Mouse (Mus musculus) hindbrain, embryonic 16.5 days (tissue): Measurements from ENCODE around the gene Adamts5. TPM values are rescaled to one million over a fixed set of nuclear protein-coding genes. Genes with fewer than 3 reads are reported as not detected.

Experiments
- polyA plus RNA-seq: library from polyadenylated mRNA; unstranded; fragments of >200 nt; fragmentation: Nextera tagmentation; extraction: Ambion mirVana; gene quantifications from 2 replicates; pipeline ENCODE4 v1.2.1, GENCODE M21; 2015

Adamts5 gene
- polyA plus RNA-seq, 1 experiment from 2014 or later = 4.5 TPM

Other genes starting within 250 kb of the Adamts5 start
- 14.7 and 15.9 TPM in 2 replicates for gene Adamts1, start 98.7 kb downstream of the Adamts5 start, polyA plus RNA-seq